Mouse (Mus musculus) cerebellum, postnatal 36 days (tissue): ENCODE measurements around the gene Pdzrn4.
A peak's percentile ranks its signal among the peaks of the same experiment; 100 is the strongest.
"Not testable (repeated sequence)": the region's sequence is repeated elsewhere in the genome, so short reads cannot be mapped to it uniquely, and the experiment has no call there.

Experiments used
- DNase-seq, 2 experiments: peaks; one replicate each; pipeline ENCODE4 v3.0.0; 2021 to 2022; ENCODE audit warnings: mixed read lengths in 2 of 2

Gene Pdzrn4

GRCm38 (mm10) chr15:92396770-92397608, at the start of gene Pdzrn4:
Gene Pdzrn4 (plus strand): TSS chr15:92396881.
- no peak for DNase-seq

- no peak for DNase-seq
Observed at GRCm38 (mm10) chr15:92347426-92347825, 49.3 kb upstream of the Pdzrn4 start.

GRCm38 (mm10) chr15:92347902-92348301, 48.8 kb upstream of the Pdzrn4 start:
- DNase-seq = no peak

DNA sequence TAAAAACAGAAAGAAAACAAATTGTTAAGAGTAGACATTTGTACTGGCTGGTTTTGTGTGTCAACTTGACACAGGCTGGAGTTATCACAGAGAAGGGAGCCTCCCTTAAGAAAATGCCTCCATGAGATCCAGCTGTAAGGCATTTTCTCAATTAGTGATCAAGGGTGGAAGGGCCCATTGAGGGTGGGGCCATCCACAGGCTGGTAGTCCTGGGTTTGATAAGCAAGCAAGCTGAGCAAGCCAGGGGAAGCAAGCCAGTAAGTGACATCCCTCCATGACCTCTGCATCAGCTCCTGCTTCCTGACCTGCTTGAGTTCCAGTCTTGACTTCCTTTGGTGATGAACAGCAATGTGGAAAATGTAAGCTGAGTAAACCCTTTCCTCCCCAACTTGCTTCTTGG, 48.2 kb upstream of the Pdzrn4 start:
- not testable (repeated sequence) for DNase-seq

DNA sequence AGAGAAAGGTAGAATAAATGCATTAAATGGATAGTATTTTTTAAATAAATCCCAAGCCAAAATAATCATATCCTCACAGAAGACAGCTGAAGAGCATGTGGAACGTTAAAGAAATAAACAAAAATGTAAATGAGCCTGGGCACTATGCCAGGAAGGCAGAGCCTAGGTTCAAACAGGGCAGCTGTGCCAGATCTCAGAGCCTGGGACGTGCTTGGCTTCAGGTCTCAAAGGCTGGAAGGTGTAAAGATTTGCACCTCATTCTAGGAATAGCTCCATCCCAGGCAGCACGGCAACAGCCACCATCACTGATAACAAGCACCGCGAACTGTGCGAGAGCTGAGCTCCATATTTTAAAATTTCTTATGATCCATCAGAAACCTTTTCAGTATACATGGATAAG, 32.5 kb upstream of the Pdzrn4 start:
- DNase-seq = no peak

DNA sequence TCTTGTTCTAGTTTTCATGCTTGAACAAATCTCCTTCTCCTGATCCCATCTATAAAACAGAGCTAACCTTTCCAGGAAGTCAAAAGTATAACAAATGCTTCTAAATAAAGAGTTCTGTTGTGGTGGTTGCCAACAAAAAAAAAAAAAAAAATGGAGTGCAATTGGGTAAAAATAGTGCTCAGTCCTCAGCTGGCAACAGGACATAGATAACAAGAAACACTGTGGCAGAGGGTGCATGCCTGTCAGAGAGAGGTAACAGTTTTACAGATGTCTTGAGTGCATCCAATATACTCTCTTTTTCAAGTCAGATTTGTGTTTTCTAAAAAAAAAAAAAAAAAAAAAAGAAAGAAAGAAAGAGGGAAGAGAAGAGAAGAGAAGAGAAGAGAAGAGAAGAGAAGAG, 32.1 kb upstream of the Pdzrn4 start:
- no peak for DNase-seq

GRCm38 (mm10) chr15:92394811-92395210, 1.9 kb upstream of the Pdzrn4 start:
- no peak for DNase-seq

DNA sequence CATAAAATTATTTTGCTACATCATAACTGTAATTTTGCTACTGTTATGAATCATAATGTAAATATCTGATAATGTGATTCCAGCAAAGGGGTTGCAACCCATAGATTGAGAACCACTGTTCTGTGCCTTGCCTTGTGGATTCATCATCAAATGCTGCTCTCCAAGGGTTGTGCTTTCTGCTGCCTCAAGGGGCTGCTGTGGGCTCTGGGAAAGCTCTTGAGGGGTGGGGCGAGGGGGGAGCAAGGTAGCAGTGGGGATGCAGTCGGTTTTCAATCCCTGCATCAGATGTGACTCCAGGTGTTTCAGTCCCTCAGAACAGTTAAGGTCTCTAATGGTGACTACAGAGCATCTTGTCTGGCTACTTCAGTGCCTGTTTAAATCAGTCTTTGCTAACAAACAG, 2.1 kb downstream of the Pdzrn4 start:
- no peak for DNase-seq

DNA sequence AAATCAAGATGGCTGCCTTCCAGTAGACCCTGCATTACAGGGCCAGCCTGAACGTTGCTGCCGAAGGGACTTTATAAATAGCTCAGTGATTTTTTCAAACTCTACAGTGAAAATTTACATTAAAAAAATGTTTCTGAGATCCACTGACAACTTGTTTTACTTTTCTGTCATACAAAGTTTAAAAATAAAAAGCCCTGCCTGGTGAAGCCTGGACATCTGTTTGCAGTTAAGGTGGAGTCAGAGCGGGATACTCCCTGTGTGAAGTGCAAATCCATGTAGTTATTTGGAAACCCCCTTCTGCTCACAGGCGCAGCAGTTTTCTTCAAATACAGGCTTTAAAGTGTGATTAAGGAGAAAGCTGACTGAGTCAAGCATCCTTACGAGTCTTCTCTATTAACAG, 2.6 kb downstream of the Pdzrn4 start:
- no peak for DNase-seq

DNA sequence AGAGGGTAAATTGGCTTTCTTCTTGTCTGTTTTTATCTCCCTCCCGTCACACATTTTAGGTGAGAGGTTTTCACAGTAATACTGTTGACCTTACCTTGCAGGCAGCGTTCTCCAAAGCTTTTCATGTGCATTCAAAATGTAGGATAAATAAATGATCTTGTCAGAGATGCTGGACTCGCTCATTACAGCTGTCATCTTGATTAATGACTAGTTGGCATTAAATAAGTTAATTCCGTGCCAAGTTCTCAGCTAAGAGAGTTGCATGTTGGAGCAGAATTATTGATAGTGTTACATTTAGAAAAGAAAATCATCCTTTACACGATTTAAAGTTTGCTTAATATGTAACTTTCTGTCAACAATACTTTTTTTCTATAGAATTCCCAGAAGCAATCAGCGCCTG, 4.9 kb downstream of the Pdzrn4 start:
- no peak for DNase-seq

GRCm38 (mm10) chr15:92415323-92415722, 18.6 kb downstream of the Pdzrn4 start:
- no peak for DNase-seq

DNA sequence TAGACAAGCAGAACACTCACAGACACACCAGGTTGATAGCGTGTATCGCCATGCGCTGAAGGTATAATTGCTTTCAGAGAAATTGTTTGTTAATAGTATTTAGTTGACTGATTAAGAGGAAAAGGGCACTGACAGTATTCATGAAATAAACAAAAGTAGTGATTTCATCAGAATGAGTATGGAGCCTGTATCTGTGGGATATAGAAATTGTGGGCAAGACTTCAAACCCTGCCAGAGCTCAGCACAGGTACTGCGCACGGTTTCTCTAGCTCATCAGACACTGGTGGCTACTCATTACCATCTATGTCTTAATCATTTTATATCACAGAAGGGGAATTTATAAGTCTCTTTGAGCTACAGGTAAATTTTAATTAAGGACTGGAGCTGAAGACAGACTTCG, 19.5 kb downstream of the Pdzrn4 start:
- no peak for DNase-seq

DNA sequence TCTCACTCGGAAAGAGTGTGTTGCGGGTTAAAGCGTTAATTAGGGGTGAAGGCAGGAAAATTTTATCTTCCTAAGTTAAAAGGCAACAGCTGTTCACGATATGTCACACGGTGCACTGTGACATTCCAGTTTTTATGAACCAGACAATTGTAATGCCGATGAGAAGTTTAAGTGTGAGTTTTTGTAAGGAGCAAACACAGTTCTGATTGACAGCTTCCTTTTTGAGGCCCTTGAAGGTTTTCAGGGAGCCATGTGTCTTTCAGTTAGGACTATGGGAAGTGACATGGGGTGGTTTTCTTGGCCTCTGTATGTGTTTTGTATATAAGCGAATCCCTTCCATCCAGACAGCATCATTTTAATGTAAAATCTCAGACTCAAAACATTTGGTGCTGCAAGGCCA, 20.0 kb downstream of the Pdzrn4 start:
- no peak for DNase-seq

- no peak for DNase-seq
Observed at GRCm38 (mm10) chr15:92417120-92417519, 20.4 kb downstream of the Pdzrn4 start.

GRCm38 (mm10) chr15:92434605-92435004, 37.9 kb downstream of the Pdzrn4 start:
- DNase-seq = no peak

GRCm38 (mm10) chr15:92435306-92435705, 38.6 kb downstream of the Pdzrn4 start:
- no peak for DNase-seq

DNA sequence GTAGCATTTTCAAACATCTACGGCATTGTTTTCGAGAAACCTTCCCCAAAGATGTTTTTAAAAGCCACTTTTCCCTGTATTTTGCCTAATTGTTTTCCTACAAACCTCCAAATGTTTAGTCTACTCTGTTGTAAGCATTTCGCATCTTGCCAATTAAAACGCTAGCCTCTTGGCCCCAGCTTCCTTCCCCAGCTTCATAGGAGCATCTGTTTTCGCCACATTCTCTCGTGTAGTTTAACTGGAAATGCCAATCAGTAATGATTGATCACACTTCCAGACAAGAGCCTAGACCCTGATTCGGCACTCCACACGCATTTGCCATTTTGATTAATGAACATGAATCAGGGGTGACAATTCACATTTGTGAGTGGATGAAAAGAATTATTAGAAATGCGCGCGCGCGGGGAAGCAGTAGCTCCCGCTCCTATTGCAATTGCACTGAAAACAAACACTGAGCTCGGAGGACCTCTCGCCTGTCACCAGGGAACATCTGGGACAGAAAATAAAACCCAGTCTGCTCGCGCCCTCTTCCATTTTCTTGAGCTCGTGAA, 45.0 kb downstream of the Pdzrn4 start:
- DNase-seq = no peak

DNA sequence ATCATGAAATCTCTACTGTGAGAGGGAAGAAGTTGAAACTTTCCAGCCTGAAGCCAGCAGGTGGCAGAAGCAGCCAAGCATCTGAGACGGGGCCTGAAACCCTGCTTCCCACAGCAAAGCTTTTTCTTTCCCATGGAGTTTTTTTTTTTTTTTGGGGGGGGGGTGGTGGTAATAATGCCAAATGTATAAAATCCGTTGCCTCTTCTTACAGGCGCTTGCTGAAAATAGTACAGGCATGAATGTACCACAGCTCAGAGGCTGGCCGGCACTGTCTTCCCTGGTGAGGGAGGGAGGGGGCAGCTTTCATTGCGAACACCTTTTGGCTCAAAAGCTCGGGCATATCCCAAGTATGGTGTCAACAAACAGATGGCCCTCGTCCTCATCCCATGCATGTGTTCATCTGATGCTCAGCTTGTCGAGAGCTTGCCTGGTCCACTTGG, 51.0 kb downstream of the Pdzrn4 start:
- DNase-seq = peak; percentile 20 to 25

GRCm38 (mm10) chr15:92449112-92449511, 52.4 kb downstream of the Pdzrn4 start:
- DNase-seq = no peak

DNA sequence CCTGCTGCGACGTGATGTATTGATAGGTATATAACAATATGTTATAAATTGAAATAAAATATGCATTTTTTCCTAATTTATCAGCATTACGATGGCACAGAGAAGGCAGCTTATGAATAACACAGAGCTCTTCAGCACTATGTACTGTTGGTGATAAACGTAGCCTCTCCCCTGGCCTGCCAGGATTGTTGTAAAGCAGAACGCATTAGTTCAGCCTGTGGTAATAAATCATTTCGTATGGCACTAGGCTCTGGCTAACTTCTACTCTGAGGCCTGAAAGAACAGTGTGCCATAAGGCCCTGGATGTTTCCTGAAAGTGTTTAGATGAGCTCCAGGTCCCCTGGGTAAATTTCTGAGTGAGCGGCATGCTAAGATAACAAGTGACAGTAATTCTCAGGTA, 55.9 kb downstream of the Pdzrn4 start:
- no peak for DNase-seq

DNA sequence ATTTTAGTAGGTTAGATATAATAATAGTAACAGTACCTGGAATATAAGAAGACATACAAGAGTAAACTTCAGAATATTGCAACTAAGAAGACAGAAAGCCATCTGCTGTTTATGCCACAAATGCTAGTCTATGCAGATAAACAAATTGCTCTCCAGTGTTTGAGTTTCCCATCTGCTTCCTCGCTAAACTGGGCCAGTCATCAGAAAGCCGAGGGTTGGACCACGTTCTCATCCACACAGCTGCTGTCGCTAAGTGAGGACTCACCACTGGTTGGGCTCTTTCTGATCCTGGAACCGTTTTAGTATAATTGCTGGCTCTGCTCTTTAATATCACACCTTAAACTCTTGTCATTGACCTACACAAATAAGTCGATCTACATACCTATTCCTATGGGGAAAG, 85.5 kb downstream of the Pdzrn4 start:
- DNase-seq = no peak

DNA sequence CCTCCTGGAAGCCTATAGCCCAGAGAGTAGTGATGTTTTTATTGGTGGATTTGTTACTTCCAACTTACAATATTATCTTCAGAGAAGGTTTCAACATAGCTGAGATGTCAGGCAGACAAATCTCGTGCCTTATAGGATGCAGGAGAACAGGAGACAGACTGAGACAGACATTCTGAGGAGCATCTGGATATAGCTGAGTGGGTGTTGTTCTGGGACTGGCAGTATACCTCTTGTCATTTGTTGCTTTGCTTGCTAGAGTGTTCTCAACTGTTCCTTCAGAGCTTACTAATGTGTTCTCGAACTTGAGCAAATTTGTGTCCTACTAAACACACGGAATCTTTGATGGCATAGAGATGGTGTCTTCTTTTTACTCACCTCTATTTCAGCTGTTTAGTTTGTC, 94.7 kb downstream of the Pdzrn4 start:
- DNase-seq = no peak

- no peak for DNase-seq
Observed at GRCm38 (mm10) chr15:92495465-92496174, 98.9 kb downstream of the Pdzrn4 start.

DNA sequence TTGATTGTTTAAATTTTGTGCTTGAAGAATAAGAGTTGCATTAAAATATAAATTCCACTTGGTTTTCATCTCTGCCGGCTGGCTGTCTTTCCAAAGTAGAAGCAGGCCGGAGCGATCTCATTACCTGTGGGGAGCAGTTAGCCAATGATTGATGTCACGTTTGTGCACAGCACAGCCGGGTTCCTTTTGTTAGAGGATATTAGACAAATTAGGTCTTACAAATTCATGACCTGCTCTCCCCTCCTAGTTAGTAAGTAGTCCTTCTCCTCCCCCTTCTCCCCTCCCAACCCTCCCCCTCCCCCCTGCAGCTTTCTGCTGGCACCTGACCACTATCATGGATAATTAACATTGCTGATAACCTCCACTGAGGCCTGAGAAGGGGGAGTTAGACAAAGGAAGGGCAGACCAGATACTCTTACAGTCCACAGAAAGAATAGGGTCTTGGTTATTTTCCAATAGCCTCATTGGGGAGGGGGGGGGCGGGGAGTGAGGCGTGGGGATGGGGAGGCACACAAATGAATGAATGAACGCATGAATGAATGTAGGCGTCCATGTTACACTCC, 103.7 kb downstream of the Pdzrn4 start:
- no peak for DNase-seq
